Mouse (Mus musculus) cortical plate, adult 2 months (tissue): ENCODE results near the gene AU021092.

Experiments used
- CTCF ChIP-seq: fragments of 200-500 bp; IDR thresholded peaks from 2 replicates; pipeline ENCODE4 v1.5.1; 2011; ENCODE audit warnings: mild to moderate bottlenecking, control low read depth, low read length; ENCODE audit not compliant: insufficient read depth; ENCODE audit errors: extremely low read depth
- POLR2A ChIP-seq: fragments of 200-500 bp; IDR thresholded peaks from 2 replicates; pipeline ENCODE4 v1.6.1; 2011; ENCODE audit warnings: mild to moderate bottlenecking, low read length, control low read depth; ENCODE audit not compliant: insufficient read depth; ENCODE audit errors: extremely low read depth

GRCm38 (mm10) chr16:5184101-5184500 lies 38.0 kb downstream of the AU021092 start:
- TF ChIP-seq POLR2A (no peak), CTCF (no peak)
